Mouse (Mus musculus) right cerebral cortex, postnatal 36 days (tissue): ENCODE data around the gene Iqca.
A peak's percentile ranks its signal among the peaks of the same experiment; 100 is the strongest.

Experiments used
- DNase-seq, 2 experiments: peaks; one replicate each; pipeline ENCODE4 v3.0.0; 2022; ENCODE audit warnings: low spot score in 2 of 2, mixed read lengths in 1 of 2

The Iqca gene

GRCm38 (mm10) chr1:90060054-90060453 is 93.1 kb downstream of the Iqca start:
- no peak for DNase-seq

GRCm38 (mm10) chr1:90054991-90055390 is 98.2 kb downstream of the Iqca start:
- peak; percentile 36 to 70 for DNase-seq

GRCm38 (mm10) chr1:90051347-90051746 is 101.9 kb downstream of the Iqca start:
- no peak for DNase-seq

- no peak for DNase-seq
Measured at GRCm38 (mm10) chr1:90050046-90050739, 103.0 kb downstream of the Iqca start.

DNA sequence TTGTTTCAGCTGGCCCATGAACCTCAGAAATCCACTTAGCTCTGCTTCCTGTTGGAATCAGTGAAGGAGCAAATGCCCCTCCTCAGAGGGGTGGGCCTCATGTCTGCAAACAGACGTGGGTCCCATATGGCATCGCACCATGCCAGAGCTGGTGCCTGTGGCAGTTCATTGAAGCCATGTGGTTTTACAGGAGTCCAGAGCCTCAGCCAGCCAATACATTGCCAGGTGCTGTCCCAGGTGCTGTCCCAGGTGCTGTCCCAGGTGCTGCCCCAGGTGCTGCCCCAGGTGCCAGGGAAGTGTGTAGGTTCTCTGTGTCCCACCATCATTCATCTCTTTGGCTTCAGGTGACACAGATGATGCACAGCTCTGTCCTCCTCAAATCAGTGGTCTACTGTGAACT is 124.9 kb downstream of the Iqca start:
- no peak for DNase-seq

- DNase-seq: no peak
Measured at GRCm38 (mm10) chr1:90026945-90027344, 126.3 kb downstream of the Iqca start.

GRCm38 (mm10) chr1:90020336-90020735 is 132.9 kb downstream of the Iqca start:
- DNase-seq: no peak

DNA sequence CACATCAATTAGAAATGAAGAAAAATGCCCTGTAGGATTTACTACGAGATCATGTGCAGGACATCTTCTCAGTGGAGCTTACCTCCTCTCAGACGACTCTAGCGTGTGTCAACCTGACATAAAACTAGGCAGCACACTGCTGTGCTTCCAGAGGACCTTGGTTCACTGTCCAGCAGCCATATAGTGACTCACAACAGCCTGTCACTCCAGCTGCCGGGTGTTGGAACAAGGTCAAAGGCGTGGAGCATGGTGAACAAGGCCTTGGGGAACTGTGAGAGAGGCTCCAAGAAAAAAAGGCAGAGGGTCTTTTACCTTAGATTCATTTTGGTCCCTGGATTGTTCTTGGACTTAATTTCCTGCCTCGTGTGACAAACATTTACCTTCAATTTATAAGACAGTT is 135.1 kb downstream of the Iqca start:
- DNase-seq: no peak

- DNase-seq: no peak
Measured at GRCm38 (mm10) chr1:90014446-90014845, 138.8 kb downstream of the Iqca start, which contains the start of gene Asb18. TSS of gene Asb18 (minus strand) at chr1:90014666.

GRCm38 (mm10) chr1:90013273-90013672 is 139.9 kb downstream of the Iqca start:
- DNase-seq: no peak

- DNase-seq: no peak
Measured at GRCm38 (mm10) chr1:90012850-90013249, 140.4 kb downstream of the Iqca start.

- no peak for DNase-seq
Measured at GRCm38 (mm10) chr1:90012168-90012567, 141.0 kb downstream of the Iqca start.

DNA sequence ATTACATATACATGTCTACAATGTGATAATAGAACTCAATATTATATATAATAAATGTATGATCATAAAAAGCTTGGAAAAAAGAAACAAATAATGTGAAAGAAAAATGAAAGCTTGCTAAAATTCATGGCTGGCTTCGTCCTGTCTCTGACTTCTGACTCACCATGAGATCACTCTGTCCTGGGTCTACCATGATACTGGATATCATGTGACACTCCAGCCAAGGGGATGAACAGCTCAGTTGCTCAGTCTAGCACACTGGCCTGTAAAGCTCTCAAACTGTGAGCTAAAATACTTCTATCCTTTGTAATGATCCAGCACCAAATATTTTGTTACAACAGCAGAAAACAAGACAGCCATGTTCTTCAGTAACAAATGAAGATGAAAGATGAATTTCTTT is 143.1 kb downstream of the Iqca start:
- DNase-seq: no peak

DNA sequence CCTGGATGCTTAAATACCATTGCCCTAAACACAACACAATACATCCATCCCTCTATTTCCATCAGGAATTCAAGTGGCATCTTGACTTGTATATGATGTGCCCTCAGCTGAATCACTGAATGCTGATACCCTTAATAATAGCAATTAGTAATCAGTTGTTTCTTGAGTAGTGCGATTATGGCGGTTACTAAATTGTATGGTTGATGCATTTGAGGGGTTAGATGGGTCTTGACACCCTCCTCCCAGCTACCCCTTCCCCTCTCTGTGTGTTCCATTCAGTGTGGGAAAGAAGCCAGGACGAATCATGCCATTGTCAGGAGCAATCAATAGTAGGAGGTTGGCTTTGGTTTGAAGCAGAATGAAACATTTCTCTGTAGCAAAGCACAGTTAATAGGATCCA is 144.0 kb downstream of the Iqca start:
- DNase-seq: no peak

GRCm38 (mm10) chr1:90006666-90007065 is 146.5 kb downstream of the Iqca start:
- DNase-seq: peak; percentile 15 to 20

- DNase-seq: no peak
Measured at GRCm38 (mm10) chr1:90000981-90001380, 152.2 kb downstream of the Iqca start.

DNA sequence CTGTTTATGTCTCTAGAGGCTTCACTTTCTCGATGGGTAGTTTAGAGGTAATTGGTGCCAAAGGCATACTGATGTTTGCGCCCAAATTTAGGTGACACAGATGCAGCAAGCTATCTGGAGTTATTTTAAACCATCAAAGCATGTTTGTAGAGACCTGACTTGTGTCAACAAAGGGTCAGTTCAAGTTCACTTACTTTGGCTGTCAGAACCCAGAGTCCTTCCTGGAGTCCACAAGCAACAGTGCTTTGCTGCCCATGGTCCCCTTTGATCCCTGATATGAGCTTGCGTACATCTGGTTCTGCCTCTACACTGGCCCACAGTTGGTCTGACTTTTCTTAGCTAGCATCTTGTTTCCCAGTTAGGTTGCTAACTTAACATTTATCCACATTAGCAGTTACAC is 153.3 kb downstream of the Iqca start:
- DNase-seq: no peak

DNA sequence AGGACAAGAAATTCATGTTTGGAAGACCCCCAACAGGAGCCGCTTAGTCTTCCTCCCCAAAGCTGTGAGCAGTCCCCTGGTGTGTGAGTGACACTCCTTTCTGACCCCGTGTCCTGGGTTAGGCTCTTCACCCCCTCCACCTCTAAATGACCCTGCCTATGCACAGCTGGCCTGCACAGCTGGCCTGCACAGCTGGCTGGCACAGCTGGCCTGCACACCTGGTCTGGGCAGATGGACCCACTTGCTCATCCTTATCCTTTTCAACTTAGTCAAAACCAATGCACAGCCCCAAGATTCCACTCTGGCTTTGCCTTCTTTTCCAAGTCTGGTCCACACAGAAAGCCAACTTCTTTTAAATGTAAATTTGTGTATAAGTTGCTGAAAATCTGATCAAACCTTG is 154.5 kb downstream of the Iqca start:
- DNase-seq: no peak

DNA sequence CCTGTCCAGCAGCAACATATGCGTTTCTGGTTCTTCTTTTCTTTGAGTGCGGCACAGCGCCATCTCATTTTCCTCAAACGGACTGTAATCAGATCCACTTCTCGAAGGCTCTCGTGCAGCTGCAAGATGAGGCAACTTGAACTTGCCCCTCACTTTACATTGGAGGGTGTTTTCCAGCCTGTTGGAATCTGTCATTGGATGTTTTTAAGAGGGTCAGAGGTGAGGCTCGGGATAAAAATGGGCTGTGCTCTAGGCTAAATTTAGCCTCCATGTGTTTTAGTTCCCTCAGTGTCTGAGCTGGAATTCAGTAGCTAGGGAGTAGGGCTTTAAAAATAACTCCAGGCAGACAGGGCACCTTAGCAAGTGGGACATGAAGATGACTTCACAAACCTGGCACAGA is 155.1 kb downstream of the Iqca start:
- DNase-seq: no peak

GRCm38 (mm10) chr1:89992256-89992655 is 160.9 kb downstream of the Iqca start:
- no peak for DNase-seq
